Mouse (Mus musculus) cerebellum, adult 8-10 months (tissue): ENCODE measurements around the gene Fgf9.

Experiments
- DNase-seq: peaks from one replicate; pipeline ENCODE4 v3.0.0; 2022

Fgf9 gene

DNA sequence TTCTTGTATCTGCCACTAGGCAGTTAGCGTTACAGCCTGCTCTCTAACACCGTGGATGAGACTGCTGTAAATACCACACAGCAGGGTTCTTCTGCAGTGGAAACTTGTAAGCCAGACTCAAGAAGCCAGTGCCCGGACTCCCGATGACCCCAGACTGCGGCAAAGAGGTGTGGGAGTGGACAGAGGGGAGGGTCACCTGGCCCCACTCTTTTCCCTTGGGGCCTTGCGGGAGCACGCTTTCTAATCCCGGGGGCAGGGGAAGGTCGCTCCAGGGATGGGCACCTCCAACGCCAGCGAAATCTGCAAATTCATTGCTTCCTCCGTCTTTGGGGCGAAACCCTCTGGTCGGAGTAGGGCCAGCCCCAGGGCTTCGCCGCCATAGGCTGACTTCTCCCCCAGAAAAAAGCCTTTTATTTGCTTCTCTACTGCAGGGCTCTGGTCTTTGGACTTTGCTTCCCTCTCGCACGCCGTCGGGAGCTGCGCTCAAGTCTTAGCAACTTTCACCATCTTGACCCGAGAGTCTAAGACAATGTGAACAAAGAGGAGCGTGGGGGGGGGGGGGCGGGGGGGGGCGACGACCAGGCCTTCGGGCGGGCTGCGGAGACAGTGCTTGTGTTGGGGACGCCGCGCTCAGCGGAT, at the start of gene Fgf9:
Fgf9 (plus strand) TSS at position 67 of the 639 bp plus-strand sequence.
- no peak for DNase-seq

DNA sequence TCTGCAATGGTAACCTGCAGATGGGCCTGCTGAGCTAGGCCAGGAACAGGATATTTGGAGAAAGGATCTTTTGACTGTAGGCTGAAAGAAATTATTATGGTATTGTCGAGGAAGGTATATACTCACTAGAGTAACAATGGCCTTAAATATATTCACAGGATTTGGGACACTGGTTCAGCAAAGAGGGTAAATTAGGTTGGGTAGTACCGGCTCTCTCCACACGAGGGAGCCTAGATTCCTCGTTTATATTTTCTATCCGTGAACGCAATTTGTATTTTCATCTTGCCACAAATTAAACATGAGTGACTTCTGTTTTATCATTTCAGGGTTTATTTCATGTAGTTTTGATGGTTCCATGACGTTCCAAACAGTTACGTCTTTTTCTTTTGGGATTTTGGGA, 35.8 kb upstream of the Fgf9 start:
- peak; percentile 78 for DNase-seq

DNA sequence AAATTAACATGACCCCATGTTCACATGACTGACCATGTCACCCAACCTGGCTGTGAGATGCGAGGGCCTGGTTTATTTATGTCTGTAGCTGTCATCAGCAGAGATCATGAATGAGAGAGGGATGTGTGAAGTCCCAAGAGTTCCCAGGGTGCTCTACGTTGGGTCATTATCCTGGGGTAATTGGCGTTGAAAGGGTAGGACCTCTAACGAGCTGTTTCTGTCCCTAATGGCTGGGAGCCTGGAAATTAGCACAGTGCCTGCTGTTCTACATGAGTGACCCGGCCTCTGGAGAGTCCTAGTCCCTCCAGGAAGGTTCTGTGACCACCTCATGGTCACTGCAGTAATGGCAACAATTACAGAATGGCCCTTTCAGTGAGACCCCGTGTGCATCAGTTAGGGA, 34.2 kb upstream of the Fgf9 start:
- no peak for DNase-seq

DNA sequence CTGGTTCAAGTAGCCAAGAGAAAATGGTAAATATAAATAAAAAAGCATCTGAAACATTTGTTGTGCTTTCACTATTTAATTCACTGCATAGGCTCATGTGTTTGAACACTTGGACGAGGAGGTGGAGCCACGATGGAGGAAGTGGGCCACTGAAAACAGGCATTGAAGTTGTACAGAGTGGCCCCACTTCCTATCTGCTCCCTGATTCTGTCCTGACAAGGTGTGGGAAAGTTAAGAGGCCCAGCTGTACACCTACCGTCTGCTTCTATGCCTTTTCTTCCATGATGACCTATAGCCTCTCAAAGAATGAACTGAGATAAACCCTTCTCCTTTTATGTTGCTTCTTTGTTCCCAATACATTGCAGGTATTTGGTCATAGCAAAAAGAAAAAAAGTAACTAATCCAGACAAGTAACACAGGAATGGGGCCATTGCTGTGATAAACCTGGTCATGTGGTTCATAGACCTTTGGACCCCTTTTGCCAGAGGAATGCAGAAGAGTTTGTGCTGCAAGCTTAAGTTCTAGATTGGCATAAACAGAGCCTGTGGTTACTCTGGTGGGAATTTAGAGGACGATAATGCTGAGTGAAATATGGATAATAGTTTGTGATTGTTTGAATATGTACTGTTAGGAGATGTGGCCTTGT, 23.6 kb upstream of the Fgf9 start:
- DNase-seq = no peak

DNA sequence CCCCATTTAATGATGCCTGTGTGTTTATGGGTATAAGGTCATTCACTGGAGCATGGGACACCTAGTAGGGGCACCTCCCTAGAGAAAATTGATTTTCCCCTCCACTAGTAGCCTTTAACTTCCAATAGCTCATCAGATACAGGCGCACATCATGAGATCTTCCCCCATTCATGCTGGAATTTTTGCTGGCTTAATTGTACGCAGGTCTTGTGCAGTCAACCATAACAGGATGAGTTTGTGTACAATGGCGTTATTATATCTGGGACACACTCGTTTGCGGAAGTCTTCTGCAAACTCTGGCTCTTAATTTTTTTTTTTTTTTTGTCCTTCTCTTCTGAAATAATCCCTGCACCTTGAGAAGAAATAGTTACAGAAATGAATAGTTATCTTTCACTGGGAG, 19.7 kb upstream of the Fgf9 start:
- DNase-seq = no peak

DNA sequence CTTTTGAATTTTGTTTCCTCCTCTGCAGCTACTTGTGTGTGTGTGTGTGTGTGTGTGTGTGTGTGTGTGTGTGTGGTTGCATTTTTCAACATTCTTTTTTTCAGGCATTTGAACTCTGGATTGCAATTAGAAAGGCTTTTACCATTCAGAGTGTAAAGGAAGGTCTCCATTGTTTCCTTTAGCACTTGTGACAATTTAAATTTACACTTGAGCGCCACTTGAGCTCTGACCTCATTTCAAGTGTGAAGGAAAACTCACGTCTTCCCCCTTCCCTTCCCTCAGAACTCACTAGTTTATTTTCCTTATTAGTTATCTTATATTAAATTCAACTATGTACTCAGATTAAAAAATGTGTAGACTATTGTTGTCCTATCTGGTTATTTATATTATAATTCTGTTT, 2.8 kb upstream of the Fgf9 start:
- DNase-seq = no peak

DNA sequence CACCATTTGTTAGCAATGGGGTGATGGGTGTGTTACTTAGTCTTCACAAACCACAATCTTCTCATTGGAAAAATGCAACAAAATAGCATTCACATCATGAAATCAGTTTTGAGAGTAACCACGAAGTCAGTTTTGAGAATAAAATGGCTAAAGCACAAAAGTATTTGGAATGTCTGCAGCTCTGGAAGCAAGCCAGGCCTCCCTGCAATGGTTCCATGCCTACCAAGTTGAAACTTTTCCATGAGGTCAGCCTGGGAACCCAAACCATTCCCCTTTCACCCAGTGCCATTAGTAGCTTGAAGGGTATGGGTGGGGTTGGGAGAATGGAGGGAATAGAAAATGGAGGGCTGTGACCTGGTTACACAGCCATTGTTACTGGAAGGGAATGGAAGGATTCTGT, 1.7 kb upstream of the Fgf9 start:
- no peak for DNase-seq

DNA sequence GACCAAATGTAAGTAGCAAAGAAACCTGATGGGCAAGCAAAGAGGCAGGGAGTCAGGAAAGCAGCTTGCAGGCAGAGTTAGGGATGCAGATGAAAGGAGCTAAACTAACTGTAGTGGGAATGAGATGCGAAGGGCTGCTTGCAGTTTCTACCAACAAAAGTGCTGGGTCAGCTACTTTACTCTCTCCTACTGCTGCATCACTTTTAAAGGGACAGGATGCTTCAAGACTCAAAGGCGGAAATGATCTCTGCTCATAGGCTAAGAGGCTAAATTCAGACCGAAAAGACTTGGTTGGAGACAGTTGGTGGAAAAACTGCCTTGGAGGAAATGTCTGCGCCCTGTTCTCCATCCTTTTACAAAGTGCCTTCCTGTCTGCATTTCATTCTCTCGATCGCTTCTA, 420 bp upstream of the Fgf9 start:
- DNase-seq = no peak

DNA sequence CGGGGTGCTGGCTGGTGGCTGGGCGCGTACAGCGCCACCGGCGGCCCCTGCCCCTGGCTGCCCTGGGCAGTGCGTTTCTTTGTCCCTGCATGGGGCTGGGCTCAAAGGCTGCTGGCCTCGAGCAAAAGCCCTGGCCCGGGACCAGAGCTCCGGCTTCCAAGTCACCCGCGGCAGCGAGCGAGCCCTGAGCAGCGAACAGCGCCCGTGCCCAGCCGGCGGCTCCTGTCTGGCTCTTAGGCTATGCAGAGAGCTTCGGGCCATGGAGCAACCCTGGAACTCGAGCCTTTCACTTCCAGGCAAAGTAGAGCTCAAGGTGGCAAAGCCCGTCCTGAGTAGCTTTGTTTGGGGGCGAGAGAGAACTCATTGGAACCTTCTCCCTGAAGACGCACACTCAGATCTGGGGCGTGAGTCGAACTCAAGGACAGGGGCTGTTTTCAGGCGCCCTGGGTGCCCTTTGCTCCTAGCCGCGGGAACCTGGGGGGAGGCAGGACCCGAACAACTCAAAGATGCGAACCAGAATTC, 834 bp downstream of the Fgf9 start:
- DNase-seq = peak; percentile 77

DNA sequence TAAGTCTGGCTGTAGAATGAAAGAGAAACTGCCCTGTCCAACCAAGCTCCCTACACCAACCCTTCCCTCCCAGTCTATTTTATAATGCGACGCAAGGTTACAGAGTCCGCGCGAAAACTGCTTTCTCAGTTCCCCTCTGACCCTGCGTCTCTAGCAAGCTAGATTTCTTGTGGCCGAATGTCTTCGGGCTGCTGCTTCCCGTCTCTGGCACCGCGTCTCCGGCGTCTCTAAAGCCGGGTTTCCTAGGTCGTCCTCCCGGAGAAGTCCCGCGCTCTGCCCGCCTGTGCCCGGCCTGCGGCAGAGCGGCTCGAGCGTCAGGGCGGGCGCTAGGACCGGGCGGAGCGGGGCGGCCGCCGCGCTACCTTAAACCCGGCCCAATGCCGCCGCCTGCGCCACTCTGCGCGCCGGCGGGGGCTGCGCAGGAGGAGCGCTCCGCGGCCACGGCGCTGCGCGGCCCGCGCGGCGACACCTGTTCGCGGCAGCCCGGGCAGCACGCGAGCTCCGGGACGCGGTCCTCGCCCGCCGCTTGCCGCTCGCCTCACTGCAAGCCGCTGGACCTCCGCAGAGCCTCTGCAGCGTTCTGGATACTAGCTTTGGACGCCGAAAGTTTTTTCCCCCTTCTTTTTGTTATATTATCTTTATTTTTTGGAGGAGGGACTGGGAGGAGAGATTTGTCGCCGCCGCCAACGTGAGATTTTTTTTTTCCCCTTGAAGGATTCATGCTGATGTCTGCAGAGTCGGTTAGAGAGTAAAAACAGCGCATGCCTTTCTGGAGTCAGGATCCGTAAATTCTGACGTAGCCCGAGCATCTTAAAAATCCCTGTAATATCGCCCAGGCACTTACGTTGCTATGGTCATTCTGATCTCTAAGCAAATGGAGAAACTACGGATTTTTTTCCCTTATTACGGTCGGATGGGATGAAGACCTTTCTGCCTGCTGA, 1.8 kb downstream of the Fgf9 start:
- peak; percentile 85 for DNase-seq

DNA sequence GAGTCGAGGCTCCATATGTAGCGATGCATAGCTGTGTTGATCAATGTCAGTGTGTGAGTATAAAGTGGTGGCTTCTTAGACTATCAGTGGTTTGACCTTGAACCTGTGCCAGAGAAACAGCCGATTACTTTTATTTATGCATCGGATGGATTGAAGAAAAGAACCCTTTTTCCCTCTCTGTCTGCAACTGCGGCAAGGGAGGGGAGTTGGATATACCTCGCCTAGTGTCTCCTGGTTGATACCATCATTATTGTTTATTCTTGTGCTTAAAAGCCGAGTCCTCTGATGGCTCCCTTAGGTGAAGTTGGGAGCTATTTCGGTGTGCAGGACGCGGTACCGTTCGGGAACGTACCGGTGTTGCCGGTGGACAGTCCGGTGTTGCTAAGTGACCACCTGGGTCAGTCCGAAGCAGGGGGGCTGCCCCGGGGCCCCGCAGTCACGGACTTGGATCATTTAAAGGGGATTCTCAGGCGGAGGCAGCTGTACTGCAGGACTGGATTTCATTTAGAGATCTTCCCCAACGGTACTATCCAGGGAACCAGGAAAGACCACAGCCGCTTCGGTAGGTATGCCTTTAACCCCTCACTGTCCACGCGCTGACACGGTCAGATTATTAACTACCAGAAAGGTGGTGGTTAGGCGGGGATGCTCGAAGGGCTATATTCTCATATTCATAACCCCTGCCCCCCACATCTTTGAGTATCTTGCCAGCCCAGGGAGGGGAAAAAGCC, 2.6 kb downstream of the Fgf9 start:
- DNase-seq = no peak

DNA sequence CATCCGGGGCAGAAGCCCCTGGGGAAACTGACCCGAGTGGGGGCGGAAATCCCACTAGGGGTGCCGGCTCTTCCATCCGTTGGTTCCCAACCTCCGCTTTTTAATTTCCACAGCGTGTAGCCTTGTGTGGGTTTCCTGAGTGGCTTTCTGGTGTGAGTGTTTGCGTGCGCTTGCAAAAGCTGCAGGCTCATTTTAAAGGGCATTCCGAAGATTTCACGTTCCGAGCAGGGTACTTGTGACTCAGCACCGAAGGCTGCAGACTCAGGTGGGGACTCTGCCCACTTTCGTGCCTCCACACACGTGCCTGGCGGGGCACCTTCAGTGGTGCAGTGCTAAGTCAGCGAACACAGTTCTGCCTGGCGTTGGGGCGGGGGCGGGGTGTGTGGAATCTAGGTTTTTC, 3.6 kb downstream of the Fgf9 start:
- DNase-seq = peak; percentile 36

DNA sequence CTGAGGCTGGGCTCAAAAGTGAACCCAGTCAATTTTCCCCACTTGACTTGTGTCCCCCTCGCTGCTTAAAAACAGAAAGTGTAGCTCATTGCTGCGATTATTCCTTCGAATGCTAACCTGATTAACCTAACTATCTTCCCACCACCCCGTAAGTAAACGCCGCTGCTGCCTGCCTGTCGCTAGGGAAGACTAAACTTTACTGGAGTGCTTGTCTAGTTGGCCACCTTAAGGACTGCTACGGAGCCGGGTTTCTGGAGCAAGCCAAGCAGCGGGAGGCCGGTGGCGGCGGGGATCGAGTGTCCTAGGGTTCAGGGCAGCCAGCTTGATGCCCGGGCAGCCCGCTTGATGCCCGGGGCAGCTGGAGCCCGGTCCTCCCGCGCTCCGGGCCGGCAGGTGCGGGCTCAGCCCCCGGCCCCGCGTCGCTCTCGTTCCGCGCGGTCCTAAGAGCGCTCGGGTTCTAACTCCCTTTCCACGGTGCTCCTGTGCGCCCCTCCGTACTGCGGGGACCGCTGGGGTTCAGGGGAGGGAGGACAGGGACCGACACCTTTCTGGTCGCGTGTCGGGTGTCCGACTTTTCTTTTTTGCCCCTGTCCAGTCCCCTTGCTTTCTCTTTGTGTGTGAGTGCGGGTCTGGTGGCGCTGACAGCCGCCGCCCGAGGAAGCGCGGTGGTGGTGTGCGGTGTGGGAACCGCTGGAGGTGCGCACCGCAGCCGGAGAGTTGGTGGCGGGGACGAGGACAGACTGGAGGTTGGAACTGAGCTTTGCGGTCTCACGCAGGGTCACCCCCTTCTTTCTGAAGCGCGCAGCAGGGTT, 4.5 kb downstream of the Fgf9 start:
- peak; percentile 67 for DNase-seq

DNA sequence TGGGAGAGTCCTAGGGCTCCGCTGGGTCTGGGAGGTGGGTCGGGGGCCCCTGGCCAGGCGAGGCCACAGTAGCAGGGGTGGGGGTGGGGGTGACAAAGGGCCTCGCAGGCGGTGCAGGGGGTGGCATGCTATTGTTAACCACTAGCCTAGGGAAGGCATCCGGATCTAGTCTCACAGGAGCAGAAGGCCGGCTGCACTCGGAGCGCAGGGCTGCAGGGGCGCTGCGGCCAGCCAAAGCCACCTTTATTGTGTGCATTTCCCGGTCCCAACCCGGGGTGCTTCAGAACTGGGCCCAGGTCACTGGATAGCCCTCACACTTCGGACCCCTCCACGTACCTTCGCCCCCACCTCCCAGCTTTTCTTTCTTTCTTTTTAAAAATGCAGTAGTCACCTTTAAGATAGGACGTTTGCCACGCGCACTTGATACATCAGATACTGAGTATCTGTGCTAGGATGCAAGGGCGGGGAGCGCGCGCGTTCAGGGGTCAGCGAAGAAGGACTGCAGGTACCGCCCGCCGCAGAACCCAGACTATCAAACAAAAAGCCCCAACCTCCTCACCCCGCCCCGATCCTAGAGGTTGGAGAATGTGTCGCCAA, 5.2 kb downstream of the Fgf9 start:
- DNase-seq = peak; percentile 67

DNA sequence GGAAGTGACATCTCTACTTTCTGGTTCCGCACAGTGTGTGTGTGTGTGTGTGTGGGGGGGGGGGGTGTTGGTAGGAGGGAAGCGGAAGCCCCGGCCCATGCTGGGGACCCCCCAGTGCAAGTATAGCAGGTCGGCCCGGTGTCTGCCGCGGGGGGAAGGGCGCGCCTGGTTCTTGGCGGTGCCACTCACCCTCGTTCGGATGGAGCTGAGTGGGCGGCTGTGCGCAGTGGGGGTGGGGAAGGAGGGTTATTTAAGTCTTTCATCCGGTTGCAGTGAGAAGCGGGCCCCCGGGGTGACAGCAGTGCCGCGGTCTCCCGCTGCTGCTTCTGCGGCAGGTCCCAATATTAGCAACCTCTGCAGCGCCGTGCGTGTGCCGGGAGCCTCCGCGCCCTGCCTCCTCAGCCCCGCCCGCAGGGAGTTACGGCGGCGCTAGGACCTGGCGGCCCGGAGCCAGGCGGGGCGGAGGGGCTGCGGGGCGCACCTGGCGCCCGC, 5.7 kb downstream of the Fgf9 start:
- peak; percentile 83 for DNase-seq

DNA sequence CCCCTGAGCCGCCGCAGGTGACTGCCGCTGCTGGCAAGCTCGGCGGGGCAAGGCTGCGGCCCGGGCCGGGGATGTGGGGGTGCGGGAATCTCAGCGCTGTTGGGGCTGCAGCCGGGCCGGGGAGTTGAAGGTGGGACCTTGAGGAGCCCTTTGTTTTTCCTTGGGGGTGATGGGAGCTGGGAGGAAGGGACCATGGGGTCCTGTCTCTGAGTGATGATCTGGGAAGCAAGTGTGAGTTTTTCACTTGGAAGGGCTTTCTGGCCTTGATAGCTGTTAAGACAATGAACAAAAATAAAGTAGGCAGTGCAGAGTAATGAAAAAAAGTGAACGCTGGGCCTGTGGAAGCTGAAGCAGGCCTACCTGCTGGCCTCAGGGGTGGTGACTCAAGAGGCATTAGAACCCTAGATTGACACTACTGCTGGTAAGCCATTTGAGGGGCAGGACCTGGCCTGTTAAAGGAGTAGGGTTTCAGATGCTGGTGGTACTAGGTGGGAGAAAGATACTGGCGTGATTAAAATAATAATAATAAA, 6.4 kb downstream of the Fgf9 start:
- no peak for DNase-seq

DNA sequence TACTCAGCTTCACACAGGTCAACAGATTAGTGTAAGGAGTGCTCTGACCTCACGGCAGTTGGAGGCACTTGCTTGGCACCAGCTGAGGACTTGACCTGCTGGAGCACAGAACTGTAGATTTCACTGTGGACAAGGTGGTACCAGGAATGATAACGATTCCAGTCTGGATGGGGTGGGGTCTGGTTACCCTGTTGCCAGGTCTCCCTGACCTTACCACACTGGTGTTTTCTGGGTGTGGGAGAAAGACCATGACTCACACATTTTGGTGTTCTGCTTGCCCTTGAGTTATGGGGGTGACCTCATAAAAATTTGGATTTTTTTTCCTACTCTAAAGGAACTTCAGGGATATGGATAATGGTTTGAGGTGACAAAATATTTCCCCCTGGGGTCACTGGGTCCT, 9.1 kb downstream of the Fgf9 start:
- DNase-seq = peak; percentile 5

DNA sequence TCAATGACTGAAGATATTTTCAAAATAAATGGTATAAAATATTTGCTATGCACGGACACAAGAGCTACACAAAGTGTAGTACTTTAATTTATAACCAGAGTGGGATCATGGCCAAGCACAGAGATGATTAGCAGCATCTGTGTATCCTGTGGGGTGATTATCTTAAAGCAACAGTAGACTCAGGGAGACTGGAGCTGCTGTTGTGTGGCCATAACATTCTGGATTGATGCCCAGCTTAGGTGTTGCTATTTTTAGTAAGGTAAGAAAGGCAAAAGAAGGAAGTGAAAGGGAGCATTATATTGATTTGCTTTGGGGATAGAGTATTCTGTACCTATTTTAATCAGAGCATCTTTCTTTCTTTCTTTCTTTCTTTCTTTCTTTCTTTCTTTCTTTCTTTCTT, 11.6 kb downstream of the Fgf9 start:
- DNase-seq = no peak

DNA sequence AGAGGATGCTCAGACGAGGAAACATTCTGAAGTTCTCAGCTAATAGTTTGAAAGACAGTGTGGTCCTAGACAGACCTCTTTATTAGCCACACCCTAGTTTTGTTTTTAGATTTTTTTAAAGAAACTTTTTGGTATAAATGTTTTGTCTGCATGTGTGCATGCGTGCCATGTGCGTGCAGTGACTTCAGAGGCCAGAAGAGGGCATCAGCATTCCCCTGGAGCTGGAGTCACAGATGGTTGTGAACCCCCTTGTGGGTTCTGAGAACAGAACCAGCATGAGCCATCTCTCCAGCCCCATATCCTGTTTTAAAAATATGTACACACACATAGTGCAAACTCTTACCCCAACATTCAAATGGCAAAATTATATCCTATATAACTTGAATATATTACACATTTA, 13.9 kb downstream of the Fgf9 start:
- no peak for DNase-seq

DNA sequence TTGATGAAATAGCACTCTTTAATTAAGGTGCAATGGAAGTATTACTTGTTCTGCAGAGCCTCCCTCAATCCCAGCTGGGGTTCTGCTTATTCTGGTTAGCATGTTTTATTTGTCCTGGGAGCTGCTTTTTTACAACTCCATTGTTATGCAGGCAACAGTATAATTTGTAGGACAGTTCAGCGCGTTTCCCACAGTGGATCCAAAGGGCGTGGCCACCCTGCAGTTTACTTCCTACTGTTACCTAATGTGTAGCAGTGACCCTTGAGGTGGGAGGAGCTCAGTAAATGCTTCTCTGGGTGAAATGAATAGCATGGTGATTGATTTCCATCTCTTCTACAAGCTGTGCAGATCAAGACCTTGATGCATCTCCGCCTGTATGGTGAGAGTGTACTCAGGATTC, 17.0 kb downstream of the Fgf9 start:
- no peak for DNase-seq

DNA sequence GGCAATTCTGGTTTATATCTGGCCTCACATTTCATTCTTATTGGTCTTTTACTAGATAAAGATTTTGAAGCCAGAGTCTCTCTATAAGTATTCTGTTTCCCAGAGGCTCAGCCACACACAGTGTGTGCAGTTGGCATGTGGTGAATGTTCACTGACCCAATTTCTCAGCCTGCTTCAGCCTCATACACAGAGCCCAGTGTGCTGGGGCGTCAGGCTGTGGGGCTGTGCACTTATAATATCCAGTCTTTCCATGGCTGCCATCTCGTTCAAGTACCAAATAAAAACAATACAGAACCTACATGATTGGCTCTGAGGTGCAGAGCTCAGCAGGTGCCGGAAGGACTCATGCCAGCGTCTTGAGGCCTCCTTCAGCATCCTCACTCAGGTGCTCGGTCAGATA, 19.1 kb downstream of the Fgf9 start:
- peak; percentile 59 for DNase-seq
